Mouse (Mus musculus) right cerebral cortex, postnatal 36 days (tissue): ENCODE data around the gene Dock10.
"Not testable (repeated sequence)": the region's sequence is repeated elsewhere in the genome, so short reads cannot be mapped to it uniquely, and the experiment has no call there.

ENCODE experiments used
- DNase-seq, 2 experiments: peaks; one replicate each; pipeline ENCODE4 v3.0.0; 2022; ENCODE audit warnings: low spot score in 2 of 2, mixed read lengths in 1 of 2

Gene Dock10

DNA sequence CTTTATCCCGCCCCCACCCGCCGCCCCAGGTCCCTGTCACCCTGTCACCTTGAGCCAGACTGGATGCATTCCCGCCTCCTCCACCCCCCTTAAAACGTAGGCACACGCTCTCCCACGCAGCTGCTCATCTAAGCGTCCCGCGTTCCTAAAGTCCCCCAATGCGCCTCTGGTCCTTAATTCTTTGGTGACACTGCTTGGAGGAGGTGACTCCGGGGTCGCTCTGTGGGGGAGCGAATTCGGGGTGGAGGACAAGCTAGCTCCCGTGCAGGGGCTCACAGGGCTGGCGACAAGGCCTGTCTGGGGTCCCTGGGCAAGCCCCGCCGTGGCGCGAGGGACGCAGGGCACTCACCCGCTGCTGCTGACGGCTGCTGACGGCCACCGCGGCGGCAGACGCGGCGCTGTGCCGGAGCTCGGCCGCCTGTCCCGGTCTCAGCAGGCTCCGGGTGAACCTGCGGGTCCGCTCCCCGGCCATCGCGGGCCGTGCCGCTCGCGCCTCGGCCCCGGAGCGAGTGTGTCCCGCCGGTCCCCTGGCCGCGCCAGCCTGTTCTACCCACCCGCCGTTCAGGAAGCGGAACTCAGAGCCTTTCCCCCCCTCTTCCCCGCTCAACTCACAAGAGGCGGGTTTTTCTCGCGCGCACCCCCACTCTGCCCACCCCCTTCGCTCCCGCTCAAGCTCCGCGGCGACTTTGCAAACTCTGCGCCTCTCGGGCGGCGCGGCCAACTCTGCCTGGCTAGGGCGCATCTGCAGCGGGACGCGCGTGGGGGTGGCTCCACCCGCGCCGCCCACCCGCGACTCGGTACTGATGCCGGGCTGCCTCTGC lies at the start of gene Dock10:
Gene Dock10 (minus strand): TSS at position 551 of the 821 bp plus-strand sequence.
- DNase-seq: peak; percentile 43 to 48

DNA sequence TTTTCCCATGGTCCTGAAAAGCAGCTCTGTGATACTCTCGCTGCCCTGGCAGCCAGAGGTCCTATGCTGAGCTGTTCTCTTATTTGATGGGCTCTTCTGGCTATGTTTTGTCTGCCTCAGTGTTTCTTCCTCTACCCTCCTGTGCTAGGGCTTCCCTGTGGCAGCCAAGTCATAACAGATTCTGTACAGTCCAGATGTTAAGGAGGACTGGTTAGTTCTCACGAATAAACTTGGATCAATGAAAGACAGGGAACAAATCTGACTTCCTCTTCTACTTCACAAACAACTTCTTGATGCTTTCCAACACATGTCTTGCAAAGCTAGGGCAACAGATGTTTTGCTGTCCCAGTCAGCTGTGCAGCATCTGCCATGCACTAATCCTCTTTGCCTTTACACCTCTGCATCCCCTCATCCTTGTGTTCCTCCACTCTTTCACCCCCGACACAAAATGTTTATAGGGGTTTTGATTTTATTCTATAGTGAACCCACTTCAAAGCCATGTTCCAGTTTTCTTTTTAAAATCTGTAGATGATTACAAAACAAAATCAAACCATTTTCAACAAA lies 48.6 kb upstream of the Dock10 start:
- no peak for DNase-seq

- DNase-seq: no peak
Observed at GRCm38 (mm10) chr1:80802023-80802422, 43.7 kb upstream of the Dock10 start.

DNA sequence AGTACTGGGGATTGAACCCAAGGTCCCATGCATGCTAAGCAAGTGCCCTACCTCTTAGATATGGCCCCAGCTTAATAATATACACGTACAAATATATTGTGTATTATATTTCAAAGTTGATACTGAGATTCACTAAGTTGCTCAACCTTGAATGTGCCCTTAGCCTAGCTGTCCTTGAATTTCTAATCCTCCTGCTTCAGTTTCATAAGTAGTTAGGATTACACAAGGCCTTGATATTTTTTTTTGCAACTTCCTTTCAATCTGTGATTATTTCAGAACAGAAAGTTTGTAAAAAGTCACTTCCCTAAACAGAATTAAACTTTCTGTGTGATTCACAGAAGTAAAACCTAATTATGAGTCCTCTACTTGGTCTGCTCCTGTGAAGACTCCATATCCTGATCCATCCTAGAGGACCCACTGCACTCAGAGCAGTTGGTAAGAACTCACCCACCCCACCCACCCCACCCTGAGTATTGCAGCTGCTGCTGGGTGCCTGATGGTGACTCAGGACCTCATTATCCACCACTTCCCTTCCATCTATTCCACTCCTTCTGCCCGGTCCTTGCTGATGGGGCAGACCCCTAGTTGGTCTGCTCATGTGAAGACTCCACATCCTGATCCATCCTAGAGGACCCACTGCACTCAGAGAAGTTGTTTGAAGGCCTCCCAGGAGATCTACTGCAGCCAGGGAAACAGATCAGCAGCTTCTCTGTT lies 26.9 kb upstream of the Dock10 start:
- DNase-seq: no peak

- no peak for DNase-seq
Observed at GRCm38 (mm10) chr1:80784155-80784554, 25.8 kb upstream of the Dock10 start.

GRCm38 (mm10) chr1:80765504-80765903 lies 7.2 kb upstream of the Dock10 start:
- no peak for DNase-seq

DNA sequence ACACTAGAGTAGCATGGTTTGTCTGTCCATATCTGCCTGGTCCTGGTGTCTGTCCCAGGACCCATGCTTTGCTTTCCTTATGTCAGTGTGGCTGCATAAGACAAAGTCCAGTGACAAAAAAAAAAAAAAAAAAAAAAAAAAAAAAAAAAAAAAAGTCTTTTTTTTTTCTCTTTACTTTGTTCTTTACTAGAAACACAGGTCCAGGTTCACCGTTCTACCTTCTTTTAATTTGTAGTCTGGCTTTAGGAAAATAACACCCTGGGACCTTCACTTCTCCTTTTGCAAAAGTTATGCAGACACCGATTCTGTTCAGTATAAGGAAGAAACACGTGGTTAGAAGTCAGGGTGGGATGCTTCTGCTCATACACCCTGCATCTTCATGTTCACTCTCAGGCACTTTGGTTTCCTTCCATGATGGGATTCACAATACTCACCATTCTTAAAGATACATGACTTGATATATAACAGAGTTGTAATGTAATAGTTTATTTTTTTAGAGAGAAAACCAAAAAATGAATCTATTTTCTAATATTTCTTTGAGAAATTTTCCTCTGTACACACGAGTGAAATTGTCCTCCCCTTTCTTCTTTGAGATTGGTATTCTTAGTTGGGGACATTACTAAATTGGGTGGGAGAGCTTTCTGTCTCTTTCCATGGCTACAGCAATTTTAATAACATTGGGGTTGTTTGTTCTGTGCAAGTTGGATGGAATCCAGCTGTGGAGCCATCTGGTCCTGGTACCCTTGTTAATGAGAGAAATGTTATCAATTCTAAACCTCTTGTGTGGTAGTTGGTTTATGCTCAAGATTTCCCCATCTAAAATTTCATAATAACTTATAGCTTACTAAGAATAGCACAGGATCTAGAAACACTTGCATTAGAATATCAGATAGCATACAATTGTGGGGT lies 5.0 kb upstream of the Dock10 start:
- no peak for DNase-seq

DNA sequence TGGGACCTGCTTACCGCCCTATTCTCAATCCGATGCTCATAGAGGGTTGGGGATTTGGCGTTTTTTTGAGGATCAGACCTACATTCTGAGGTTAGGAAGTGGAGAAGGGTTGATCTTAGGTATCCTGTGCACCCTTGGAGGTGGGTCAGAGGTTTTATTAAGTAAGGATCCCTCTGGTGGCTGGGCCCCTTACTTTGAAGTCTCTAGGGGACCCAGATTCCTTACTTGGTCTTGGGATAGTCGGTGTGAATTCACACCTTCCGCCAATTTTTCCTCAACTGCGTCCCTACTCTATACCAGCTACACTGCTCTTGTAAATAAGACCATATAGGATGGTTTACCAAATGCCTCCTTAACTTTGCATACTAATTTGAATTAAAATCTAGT lies 464 bp upstream of the Dock10 start:
- no peak for DNase-seq

- no peak for DNase-seq
Observed at GRCm38 (mm10) chr1:80757650-80757976, 714 bp downstream of the Dock10 start.

- DNase-seq: peak in 1 of 2 experiments; percentile 9
Observed at GRCm38 (mm10) chr1:80756824-80757649, 1.3 kb downstream of the Dock10 start.

- no peak for DNase-seq
Observed at GRCm38 (mm10) chr1:80756060-80756439, 2.3 kb downstream of the Dock10 start.

GRCm38 (mm10) chr1:80755296-80756059 lies 2.8 kb downstream of the Dock10 start:
- no peak for DNase-seq

DNA sequence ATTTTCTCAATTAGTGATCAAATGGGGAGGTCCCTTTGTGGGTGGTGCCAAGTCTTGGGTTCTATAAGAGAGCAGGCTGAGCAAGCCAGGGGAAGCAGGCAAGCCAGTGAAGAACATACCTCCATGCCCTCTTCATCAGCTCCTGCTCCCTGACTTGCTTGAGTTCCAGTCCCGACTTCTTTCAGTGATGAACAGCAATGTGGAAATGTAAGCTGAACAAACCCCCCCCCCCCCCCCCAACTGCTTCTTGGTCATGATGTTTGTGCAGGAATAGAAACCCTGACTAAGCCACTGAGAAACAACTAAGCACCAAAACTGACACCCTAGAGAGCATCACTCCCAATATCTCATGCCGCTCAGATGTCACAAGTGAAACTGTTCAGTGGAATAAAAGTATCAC lies 9.2 kb downstream of the Dock10 start:
- DNase-seq: not testable (repeated sequence)

DNA sequence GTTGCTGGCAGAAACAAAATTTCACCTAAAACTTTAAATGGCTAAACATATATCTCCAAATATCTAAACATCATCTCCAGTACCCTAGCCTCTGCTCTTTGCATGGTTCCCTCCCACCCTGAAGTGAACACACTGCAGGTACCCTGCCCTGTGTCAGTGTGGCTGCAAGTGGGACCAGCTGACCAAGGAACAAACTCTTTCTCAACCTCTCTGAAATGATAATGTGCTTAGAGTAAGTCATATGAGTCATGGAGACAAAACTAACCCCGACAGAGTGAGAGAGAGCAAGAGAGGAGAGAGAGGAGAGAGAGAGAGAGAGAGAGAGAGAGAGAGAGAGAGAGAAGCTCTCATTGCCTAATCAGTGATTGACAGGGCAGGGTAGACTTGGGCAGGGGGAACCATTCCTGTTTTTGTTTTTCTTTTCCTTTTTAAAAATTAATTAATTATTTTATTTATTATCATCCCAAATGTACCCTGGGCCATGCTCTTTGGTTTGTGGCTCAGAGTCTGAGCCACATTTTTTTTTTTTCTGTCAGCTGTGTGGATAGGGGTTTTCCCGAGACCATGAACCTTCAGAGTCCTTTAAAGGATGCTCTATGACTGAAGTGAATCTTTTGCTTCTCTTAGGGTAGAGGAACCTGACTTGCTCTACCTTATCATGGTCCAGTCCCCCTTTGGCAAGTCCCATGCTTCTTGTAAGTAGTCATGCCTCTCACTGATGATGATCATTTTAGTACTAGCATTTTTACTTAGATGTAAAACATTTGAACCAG lies 11.4 kb downstream of the Dock10 start:
- DNase-seq: no peak

GRCm38 (mm10) chr1:80746195-80746594 lies 12.1 kb downstream of the Dock10 start:
- DNase-seq: no peak

GRCm38 (mm10) chr1:80739472-80739871 lies 18.9 kb downstream of the Dock10 start:
- DNase-seq: no peak

- DNase-seq: no peak
Observed at GRCm38 (mm10) chr1:80737812-80738391, 20.4 kb downstream of the Dock10 start.

GRCm38 (mm10) chr1:80730582-80730981 lies 27.7 kb downstream of the Dock10 start:
- DNase-seq: no peak

GRCm38 (mm10) chr1:80730174-80730573 lies 28.2 kb downstream of the Dock10 start:
- no peak for DNase-seq
